Mouse (Mus musculus) gonadal fat pad, adult 2 months (tissue): ENCODE data around the gene Ssc5d. TPM values are rescaled to one million over a fixed set of nuclear protein-coding genes. Genes with fewer than 3 reads are reported as not detected.

Source experiments
- DNase-seq: peaks from one replicate; pipeline ENCODE4 v3.0.0-alpha.2; 2012; ENCODE audit warnings: low read depth
- polyA plus RNA-seq: library from polyadenylated mRNA; depleted of rRNA; stranded (reverse); fragments of >200 nt; gene quantifications from 2 replicates; pipeline ENCODE4 v1.2.3, GENCODE M21; 2012

Gene Ssc5d
- polyA plus RNA-seq, 1 experiment, result 8.5 TPM

DNA sequence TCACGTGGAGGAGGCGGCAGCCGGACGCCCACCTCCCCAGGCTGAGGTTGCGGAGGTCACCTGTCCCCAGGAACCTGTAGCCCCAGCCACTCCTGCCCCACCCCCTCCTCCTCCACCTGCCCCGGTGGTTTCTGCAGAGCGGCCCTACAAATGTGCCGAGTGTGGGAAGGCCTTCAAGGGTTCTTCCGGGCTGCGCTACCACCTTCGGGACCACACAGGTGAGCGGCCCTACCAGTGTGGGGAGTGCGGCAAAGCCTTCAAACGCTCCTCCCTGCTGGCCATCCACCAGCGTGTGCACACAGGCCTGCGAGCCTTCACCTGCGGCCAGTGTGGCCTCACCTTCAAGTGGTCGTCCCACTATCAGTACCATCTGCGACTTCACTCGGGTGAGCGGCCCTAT is 5.6 kb upstream of the Ssc5d start:
- DNase-seq, result no peak

DNA sequence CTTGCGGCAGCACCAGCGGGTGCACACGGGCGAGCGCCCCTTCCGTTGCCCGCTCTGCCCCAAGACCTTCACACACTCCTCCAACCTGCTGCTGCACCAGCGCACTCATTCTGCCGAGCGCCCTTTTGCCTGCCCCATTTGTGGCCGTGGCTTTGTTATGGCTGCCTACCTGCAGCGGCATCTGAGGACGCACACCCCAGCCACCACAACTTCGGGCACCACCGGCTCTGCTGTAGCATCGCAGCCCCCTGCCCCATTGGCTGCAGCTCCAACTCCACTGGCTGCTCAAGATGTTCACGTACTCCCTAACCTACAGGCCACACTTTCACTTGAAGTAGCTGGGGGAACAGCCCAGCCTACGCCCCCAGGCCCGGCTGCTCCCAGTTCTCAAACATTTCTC is 5.1 kb upstream of the Ssc5d start:
- DNase-seq, result no peak

DNA sequence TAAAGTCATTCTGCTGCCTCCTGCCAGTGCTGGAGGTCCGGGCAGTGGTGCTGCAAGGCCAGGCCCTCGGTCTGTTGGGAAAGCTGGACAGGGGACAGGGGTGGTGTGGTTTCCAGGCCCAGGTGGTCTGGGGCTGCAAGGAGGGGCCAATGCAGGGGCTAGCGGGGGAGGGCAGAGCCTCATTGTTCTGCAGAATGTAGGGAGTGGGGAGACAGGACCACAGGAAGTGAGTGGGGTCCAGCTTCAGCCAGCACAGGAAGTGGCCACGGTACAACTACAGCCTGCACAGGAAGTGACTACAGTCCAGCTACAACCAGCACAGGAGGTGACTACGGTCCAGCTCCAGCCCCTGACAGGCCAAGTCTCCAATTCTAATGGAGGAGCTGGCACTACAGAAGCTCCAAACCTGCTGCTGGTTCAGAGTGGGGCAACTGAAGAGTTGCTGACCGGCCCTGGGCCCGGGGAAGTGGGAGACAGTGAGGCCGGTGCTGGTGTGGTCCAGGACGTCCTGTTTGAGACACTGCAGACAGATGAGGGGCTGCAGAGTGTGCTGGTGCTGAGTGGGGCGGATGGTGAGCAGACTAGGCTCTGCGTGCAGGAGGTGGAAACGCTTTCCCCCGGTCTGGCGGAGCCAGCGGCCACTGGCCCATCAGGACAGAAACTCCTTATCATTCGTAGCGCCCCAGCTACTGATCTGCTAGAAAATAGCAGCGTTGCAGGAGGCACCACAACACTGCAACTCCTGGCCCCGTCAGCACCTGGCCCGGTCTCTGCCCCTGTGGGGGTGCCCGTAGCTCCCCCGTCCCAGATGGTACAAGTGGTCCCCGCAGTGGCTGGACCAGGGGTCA is 4.4 kb upstream of the Ssc5d start:
- no peak for DNase-seq

DNA sequence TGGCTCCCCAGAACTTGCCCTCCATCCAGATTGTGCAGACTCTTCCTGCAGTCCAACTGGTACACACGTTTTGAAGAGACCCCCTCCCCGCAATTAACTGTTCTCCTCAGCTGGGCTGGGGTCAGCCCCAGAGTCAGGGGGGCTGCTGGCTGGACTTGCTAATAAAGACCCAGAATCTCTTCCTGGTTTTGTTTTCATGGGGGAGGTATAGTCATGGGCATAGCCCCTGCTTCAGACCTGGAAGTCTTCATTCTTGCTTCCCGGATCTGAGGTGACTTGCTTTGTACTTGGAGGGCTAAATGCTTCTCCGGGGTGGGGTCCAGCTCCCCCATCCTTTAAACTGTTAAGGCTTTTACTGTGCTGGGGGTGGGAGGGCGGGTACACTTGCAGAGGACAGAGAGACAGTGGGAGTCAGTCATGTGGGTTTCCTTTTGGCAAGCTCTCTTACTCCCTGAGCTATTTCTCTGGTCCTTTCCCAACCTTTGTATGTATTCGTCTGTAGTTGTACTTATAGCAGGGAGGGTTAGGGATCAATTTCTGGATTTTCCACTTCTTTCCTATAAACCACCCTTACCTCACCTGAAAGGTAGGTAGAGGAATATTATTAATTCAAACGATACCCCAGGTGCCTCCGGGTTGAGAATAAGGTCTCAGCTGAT is 3.6 kb upstream of the Ssc5d start, which contains the start of gene Nat14:
Gene Nat14 (plus strand): TSS at position 205 of the 659 bp plus-strand sequence.
- no peak for DNase-seq

- no peak for DNase-seq
These were observed 3.1 kb upstream of the Ssc5d start for GRCm38 (mm10) chr7:4922508-4922907.

- no peak for DNase-seq
These were observed 2.5 kb upstream of the Ssc5d start for GRCm38 (mm10) chr7:4922931-4923565.

DNA sequence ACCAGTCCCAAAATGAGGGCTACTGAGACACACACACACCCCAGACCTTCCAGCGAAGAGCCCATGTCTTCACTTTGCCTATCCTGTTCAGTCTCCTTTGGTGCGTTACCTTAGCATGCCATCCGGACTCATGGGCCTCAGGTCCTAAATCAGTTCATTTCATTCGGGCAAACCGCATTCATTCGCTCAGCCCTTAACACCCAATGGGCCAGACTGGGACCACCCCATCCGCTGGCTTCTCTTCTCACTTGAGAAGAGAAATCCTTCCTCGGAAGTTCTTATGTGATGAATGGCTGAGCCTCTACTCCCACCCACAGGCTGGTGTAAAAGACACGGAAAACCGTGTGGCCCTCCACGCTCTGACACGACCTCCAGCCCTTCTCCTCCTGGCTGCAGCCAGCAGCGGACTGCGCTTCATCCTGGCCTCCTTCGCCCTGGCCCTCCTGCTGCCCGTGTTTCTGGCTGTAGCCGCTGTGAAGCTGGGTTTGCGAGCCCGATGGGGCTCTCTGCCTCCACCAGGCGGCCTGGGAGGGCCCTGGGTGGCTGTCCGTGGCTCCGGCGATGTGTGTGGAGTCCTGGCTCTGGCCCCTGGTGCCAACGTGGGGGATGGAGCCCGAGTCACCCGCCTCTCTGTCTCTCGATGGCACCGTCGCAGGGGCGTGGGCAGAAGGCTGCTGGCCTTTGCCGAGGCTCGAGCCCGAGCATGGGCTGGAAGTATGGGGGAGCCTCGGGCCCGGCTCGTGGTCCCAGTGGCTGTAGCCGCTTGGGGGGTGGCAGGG is 1.8 kb upstream of the Ssc5d start:
- DNase-seq, result no peak

- no peak for DNase-seq
These were observed 1.1 kb upstream of the Ssc5d start for GRCm38 (mm10) chr7:4924483-4924882.

DNA sequence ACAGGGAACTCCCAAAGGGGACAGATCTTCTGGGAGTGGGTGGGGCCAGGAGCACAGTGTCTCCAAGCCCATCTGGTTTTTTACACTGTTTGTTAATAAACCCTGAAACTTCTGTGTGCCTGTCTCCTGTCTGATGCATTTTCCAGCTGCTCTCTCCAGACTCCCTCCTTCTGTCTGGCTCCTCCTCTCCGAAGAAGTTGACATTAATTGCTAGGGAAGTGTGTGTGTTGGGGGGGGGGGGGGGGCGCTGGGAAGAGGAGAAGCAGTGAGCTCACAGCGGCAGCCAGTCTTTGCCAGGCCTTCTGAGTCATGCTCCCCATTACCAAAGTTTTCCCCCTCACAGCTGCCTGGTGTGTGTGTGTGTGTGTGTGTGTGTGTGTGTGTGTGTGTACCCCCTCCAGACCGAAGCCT is 689 bp upstream of the Ssc5d start:
- no peak for DNase-seq

DNA sequence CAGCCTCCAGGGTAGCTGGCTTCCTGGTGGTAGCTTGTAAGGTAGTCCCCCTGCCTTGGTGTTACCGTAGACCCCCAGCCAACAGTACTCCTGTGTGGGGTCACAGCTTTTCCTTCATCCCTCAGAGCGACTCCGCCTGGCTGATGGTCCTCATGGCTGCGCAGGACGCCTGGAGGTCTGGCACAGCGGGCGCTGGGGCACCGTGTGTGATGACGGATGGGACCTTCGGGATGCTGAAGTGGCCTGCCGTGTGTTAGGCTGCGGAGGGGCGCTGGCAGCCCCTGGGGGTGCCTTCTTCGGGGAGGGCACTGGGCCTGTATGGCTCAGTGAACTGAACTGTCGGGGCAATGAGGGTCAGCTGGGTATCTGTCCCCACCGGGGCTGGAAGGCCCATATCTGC is 1.3 kb downstream of the Ssc5d start:
- DNase-seq, result no peak

DNA sequence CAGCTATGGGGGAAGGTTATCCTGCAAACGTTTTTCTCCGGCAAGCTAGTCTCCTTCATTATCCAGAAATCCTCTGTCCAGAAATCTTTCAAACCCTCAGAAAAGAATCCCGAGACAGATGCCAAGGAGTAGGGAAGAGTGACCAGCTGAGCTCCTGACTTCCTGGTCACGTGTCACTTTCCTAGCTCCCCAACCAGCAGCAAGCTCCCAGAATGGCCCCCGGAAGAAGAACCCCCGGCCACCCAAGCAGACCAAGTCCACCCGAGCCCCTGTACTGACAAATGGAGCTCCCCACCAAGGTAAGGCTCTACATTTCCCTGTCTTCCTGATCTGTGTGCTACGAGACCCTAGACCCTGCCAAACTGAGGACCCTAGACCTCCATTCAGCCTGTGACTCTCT is 2.1 kb downstream of the Ssc5d start:
- DNase-seq, result no peak

- DNase-seq, result no peak
These were observed 2.7 kb downstream of the Ssc5d start for GRCm38 (mm10) chr7:4928323-4928722.

DNA sequence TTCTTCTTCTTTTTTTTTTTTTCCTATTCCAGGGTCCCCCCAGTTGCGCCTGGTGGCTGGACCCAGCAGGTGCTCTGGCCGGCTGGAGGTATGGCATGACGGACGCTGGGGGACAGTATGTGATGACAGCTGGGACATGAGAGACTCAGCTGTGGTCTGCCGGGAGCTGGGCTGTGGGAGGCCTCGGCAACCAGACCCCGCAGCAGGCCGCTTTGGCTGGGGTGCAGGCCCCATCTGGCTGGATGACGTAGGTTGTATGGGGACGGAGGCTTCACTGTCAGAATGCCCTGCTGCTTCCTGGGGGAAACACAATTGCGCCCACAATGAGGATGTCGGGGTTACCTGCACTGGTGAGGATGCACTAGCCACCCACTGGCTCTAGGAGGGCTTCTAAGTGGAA is 7.5 kb downstream of the Ssc5d start:
- no peak for DNase-seq

DNA sequence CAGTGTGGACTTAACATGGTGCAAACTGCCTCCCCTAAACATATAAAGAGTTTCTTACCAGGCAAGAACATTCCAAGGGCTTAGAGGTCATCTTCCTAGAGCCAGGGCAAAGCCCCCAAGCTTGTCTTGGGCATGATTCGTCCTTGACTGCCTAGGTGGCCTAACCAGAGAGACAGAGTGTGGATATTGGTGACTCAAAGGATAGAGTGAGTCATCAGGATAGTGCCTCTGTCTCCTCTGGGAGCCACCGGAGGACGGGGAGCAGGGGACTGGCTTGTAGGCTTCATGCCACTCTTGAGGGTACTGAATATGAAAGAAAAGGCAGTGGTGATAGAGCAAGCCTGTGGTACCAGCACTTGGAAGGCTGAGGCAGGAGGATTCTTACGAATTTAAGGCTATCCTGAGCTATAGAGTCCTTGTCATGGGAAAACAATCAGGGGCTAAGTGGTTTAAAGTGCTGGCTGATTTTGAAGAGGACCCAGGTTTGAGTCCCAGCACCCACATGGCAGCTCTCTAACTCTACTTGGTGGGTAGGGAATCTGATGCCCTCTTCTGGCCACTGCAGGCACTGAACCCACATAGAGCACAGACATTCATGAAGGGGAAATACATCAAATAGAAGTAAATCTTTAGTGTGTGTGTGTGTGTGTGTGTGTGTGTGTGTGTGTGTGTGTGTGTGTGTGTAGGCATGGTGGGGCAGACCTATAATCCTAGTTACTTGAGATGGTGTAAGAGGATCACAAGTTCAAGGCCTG is 8.8 kb downstream of the Ssc5d start:
- DNase-seq, result no peak

DNA sequence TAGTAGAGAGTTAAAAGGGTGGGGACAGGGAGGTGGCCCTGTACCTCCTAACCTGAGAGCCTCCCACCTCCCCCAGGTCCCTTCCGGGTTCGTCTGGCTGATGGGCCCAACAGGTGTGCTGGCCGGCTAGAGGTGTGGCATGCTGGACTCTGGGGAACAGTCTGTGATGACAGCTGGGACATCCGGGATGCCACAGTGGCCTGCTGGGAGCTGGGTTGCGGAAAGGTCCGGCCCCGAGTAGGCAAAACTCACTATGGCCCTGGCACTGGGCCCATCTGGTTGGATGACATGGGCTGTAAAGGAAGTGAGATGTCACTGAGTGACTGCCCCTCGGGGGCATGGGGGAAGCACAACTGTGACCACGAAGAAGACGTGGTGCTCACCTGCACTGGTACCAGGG is 11.2 kb downstream of the Ssc5d start:
- no peak for DNase-seq

DNA sequence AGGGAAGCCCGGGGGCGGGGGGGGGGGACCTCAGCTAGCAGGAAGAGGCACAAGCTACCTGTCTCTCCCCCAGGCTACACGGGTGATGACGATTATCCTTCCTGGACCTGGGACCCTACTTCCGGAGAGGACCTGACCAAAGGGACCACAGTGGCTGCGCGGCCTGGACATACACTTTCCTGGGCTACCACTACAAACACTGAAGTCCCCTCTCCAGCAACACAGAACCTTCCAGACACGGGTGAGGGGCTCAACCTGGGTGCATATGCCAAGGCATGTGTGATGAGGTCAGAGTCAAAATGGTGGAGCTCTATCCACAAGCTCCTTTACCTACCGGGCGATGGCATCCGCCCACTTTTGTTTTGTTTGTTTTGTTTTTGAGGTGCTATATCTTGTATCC is 11.8 kb downstream of the Ssc5d start:
- no peak for DNase-seq

- DNase-seq, result no peak
These were observed 12.9 kb downstream of the Ssc5d start for GRCm38 (mm10) chr7:4938456-4938855.

- DNase-seq, result peak; percentile 38
These were observed 14.5 kb downstream of the Ssc5d start for GRCm38 (mm10) chr7:4940068-4940479.

DNA sequence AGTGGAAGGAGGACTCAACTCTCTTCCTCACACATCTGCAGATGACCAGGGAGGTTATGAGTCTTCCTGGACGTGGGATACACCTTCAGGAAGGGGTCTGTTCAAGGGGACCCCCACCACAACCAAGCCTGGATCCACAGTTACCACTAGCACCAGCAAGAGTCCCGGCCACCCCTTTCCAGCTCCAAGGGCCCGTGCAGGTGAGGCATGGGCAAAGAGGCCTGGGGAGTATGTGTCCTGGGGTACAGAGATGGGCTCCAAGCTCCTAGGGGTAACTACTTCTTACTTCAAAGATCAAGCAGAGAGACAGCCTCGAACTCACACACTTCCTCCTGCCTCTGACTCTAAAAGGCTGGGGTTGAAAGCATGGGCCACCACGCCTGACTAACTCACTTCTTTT is 17.1 kb downstream of the Ssc5d start:
- no peak for DNase-seq

DNA sequence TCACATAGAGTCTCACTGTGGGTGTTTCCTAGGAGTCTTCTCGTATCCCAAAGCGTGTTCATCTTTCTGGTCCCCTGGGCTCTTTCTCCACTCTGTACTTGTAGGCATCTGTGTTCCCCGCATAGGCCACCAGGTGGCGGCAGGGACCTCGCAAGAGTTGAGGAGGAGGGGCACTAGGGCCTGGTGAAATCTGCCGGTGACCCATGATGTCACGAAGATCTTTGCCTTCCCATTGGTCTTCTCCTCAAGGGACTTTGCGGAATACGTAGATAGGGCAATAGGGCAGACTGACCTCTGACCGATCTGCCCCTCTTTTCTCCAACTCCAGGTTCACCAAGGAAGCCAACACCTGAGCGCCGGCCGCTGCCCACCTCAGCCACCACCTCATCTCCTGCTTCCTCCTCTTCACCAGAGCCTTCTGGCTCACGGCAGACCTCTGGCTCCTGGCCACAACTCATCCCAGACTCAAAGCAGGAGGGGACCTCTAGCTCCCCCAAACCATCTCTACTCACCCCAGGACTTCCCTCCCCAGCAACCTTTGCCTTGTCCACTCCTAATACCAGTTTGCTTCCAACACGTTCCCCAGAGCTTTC is 17.7 kb downstream of the Ssc5d start:
- peak; percentile 51 for DNase-seq

DNA sequence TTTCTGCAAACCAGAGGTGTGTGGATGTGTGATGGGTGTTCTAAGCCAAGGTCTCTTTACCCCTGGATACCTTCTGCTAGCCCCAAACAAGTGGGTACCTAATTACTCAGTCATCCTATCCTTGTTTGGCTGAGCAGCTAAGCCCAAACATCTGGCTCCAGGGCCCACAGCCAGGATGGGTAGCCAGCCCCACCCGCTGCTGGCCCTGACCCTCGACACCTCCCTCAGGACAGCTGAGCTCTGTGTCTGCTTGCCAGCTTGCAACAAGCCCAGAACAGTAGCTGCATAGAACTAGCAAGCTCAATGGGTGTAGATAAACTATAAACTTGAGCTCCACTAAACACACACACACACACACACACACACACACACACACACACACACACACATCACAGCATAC is 22.3 kb downstream of the Ssc5d start:
- no peak for DNase-seq
